Mouse (Mus musculus) heart, embryonic 16.5 days (tissue): ENCODE data around the gene Trnp1. TPM values are rescaled to one million over a fixed set of nuclear protein-coding genes. Genes with fewer than 3 reads are reported as not detected.

Experiments used
- ATAC-seq: fragments of 200-750 bp; cut with Nextera tagmentation; replicated peaks from 2 replicates; pipeline ENCODE4 v1.8.0; 2017; ENCODE audit warnings: moderate number of reproducible peaks; ENCODE audit not compliant: insufficient read depth, low FRiP score; ENCODE audit errors: extremely low read depth
- H3K27ac ChIP-seq: fragments of 300-500 bp; sonication (generic); 2 replicates; pipeline ENCODE4 v1.5.1; 2014; ENCODE audit warnings: mild to moderate bottlenecking, low read length, control low read depth, moderate library complexity
- H3K27me3 ChIP-seq: fragments of 300-500 bp; sonication (generic); 2 replicates; pipeline ENCODE4 v1.6.1; 2014; ENCODE audit warnings: low read length, mixed read lengths; ENCODE audit not compliant: control insufficient read depth, insufficient read depth
- H3K36me3 ChIP-seq: fragments of 300-500 bp; sonication (generic); 2 replicates; pipeline ENCODE4 v1.6.1; 2014; ENCODE audit not compliant: control insufficient read depth, insufficient read depth
- H3K4me1 ChIP-seq: fragments of 300-500 bp; sonication (generic); 2 replicates; pipeline ENCODE4 v1.6.1; 2014; ENCODE audit warnings: low read length, mixed read lengths; ENCODE audit not compliant: control insufficient read depth, insufficient read depth
- H3K4me2 ChIP-seq: fragments of 300-500 bp; sonication (generic); 2 replicates; pipeline ENCODE4 v1.6.1; 2014; ENCODE audit warnings: low read depth, mild to moderate bottlenecking, control low read depth, low read length
- H3K4me3 ChIP-seq: fragments of 300-500 bp; sonication (generic); 2 replicates; pipeline ENCODE4 v1.5.1; 2014; ENCODE audit warnings: mild to moderate bottlenecking, control low read depth, low read length
- H3K9ac ChIP-seq: fragments of 300-500 bp; sonication (generic); 2 replicates; pipeline ENCODE4 v1.6.1; 2014; ENCODE audit warnings: low read length, control low read depth
- H3K9me3 ChIP-seq: fragments of 300-500 bp; sonication (generic); replicated peaks from 2 replicates; pipeline ENCODE4 v1.6.1; 2016; ENCODE audit warnings: low read length; ENCODE audit not compliant: control insufficient read depth
- WGBS: fragments of 180-500 bp; shearing (Covaris S2); extraction: QIAGEN DNeasy Blood & Tissue Kit; methylation state at CpG from one replicate; pipeline ENCODE4 v1.1.7; 2014; 5-methylcytosine and 5-hydroxymethylcytosine counted together
- polyA plus RNA-seq: library from polyadenylated mRNA; unstranded; fragments of >200 nt; fragmentation: Nextera tagmentation; extraction: Ambion mirVana; gene quantifications from 2 replicates; pipeline ENCODE4 v1.2.1, GENCODE M21; 2015

Trnp1 gene
- polyA plus RNA-seq, 1 experiment from 2014 or later, result 0.64 TPM

DNA sequence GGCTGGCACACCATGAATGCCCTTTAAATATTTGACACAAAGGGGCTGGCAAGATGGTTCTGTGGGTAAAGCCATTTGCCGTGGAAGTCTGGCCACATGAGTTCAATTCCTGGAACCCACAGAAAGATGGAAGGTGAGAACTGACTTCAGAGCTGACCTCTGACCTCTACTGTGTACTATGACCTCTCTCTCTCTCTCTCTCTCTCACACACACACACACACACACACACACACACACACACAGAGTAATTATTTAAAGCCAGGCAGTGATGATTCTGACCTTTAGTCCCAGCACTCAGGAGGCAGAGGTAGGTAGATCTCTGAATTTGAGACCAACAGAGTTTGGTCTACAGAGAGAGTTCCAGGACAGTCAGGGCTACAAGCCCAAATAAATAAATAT lies 38.3 kb downstream of the Trnp1 start:
- H3K4me1 ChIP-seq, result peaks cover 12% of the 10 kb centered on the region
- H3K9ac ChIP-seq, result no peak overlapping the region
- no peaks in the 10 kb centered on the region for H3K27me3 ChIP-seq
- 93% methylated on average over 1 of the region's 1 CpGs for WGBS
- no peak overlapping the region for H3K4me2 ChIP-seq
- no peaks in the 10 kb centered on the region for H3K36me3 ChIP-seq
- no peaks in the 10 kb centered on the region for H3K9me3 ChIP-seq
- no peak overlapping the region for H3K27ac ChIP-seq
- H3K4me3 ChIP-seq, result no peak overlapping the region
- no peak for ATAC-seq

DNA sequence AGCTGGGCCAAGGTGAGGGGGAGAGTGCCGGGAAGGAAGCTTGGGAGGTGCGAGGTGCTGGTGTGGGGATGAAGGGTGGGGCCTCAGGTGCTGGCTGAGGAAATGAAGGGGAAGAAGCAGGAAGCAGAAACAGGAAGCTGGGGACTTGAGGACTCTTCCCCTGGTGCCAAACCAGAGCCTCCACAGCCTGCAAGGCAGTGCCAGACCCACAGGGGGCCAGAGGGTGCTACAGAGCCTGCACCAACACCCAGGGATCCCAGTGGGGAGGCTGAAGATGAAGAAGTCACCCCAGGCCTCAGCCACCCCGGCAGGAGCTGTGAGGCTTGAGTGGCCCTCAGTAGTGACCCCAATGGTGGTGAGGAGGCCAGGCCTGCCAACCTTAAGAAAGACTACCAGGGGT lies 40.3 kb downstream of the Trnp1 start:
- peaks cover 6% of the 10 kb centered on the region for H3K4me1 ChIP-seq
- H3K4me2 ChIP-seq, result no peak overlapping the region
- 63% methylated on average over 3 of the region's 3 CpGs for WGBS
- H3K9me3 ChIP-seq, result no peaks in the 10 kb centered on the region
- H3K9ac ChIP-seq, result no peak overlapping the region
- H3K36me3 ChIP-seq, result no peaks in the 10 kb centered on the region
- no peak overlapping the region for H3K27ac ChIP-seq
- H3K4me3 ChIP-seq, result no peak overlapping the region
- no peaks in the 10 kb centered on the region for H3K27me3 ChIP-seq
- no peak for ATAC-seq

GRCm38 (mm10) chr4:133452433-133452832 lies 45.9 kb downstream of the Trnp1 start:
- H3K4me2 ChIP-seq, result no peak overlapping the region
- no peaks in the 10 kb centered on the region for H3K36me3 ChIP-seq
- no peaks in the 10 kb centered on the region for H3K4me1 ChIP-seq
- H3K4me3 ChIP-seq, result no peak overlapping the region
- H3K27ac ChIP-seq, result no peak overlapping the region
- H3K9me3 ChIP-seq, result no peaks in the 10 kb centered on the region
- H3K27me3 ChIP-seq, result no peaks in the 10 kb centered on the region
- WGBS, result 71% methylated on average over 7 of the region's 7 CpGs
- no peak overlapping the region for H3K9ac ChIP-seq
- no peak for ATAC-seq

DNA sequence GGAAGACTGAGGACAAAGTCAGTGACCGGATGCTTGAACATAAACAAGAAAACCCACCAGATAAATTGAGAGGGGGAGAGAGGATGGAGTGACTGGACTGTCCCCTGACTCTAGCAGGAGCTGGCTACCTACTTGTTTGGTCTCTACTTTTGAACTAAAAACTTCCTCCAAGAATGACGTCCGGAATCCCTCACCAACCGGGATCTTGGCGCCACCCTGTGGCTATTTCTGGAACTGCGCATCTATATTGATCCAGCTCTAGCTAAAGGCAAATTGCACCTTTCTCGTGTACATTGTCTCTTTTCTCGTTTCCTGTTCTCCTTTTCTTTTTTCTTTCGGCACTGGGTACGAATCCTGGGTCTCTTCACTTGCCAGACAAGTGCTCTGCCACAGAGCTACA lies 46.8 kb downstream of the Trnp1 start:
- WGBS, result 8% methylated on average over 10 of the region's 10 CpGs
- H3K36me3 ChIP-seq, result no peaks in the 10 kb centered on the region
- H3K4me2 ChIP-seq, result no peak overlapping the region
- H3K4me1 ChIP-seq, result no peaks in the 10 kb centered on the region
- H3K9me3 ChIP-seq, result no peaks in the 10 kb centered on the region
- no peaks in the 10 kb centered on the region for H3K27me3 ChIP-seq
- H3K4me3 ChIP-seq, result no peak overlapping the region
- no peak overlapping the region for H3K27ac ChIP-seq
- 0 out of 2 replicates have a peak, but pooled peaks have one; percentile 34 for ATAC-seq
- no peak overlapping the region for H3K9ac ChIP-seq

DNA sequence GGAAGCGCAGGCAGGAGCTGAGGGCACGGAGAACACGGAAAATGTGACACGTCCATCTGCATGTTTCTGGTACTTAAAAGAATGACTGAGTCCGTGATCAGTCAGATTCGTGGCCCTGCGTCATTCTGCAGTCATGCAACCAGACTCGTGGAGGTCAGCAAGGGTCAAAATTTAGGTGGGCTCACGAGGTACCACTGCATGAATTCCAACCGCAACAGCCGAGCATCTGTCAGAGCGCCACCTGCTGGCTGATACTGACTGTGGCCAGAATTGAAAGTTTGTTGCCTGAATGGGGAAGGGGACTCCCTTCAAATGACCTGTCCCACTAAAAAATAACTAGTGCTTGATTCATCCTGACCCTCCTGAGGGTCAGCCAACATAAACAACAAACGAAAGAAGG lies 48.6 kb downstream of the Trnp1 start:
- H3K4me2 ChIP-seq, result peak overlapping the region; percentile 38; the same call in 1 of the 2 replicates
- ATAC-seq, result no peak

DNA sequence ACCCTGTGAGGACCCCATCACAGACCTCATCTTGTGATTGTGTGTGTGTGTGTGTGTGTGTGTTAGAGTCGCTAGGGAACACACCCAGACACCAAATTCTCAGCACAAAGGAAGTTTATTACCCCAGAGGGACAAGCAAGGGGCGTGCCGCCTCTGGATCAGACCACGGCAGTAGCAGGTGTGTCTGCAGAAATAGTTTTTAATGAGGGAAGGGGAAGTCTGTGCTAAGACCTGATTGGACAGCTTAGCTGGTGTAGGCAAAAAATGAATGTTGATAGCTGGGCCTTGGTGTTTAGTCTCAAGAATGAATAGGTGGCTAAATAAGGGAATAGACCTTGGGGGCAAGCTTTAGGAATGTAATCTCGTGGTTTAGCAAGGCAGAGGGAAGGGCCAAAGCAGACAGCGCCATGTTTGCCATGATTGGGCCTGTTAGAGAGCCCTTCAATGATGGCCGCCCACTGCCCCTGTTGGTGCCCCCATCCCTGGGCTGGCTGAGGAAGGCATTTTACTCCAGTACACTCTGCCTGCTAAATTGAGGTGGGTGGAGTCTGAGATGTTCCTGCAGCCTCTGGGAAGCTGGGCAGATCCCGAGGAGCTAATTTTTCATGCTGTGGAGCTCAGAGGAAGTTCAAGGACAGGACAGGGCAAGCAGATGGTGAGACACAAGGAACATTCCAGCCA lies 49.5 kb downstream of the Trnp1 start:
- WGBS, result 72% methylated on average over 8 of the region's 8 CpGs
- no peak overlapping the region for H3K27ac ChIP-seq
- H3K4me1 ChIP-seq, result no peaks in the 10 kb centered on the region
- no peaks in the 10 kb centered on the region for H3K36me3 ChIP-seq
- no peaks in the 10 kb centered on the region for H3K9me3 ChIP-seq
- H3K27me3 ChIP-seq, result no peaks in the 10 kb centered on the region
- no peak overlapping the region for H3K4me2 ChIP-seq
- H3K9ac ChIP-seq, result no peak overlapping the region
- H3K4me3 ChIP-seq, result no peak overlapping the region
- ATAC-seq, result no peak

More for the DNA sequence above, 48.6 kb downstream of the Trnp1 start:
- no peaks in the 10 kb centered on the region for H3K4me1 ChIP-seq
- no peaks in the 10 kb centered on the region for H3K9me3 ChIP-seq
- 14% methylated on average over 13 of the region's 13 CpGs for WGBS
- no peaks in the 10 kb centered on the region for H3K27me3 ChIP-seq
- H3K36me3 ChIP-seq, result no peaks in the 10 kb centered on the region
- H3K27ac ChIP-seq, result no peak overlapping the region
- no peak overlapping the region for H3K4me3 ChIP-seq
- no peak overlapping the region for H3K9ac ChIP-seq

GRCm38 (mm10) chr4:133447967-133448366 lies 50.4 kb downstream of the Trnp1 start:
- H3K27me3 ChIP-seq, result no peaks in the 10 kb centered on the region
- H3K9me3 ChIP-seq, result no peaks in the 10 kb centered on the region
- H3K27ac ChIP-seq, result no peak overlapping the region
- no peak overlapping the region for H3K4me2 ChIP-seq
- ATAC-seq, result no peak
- WGBS, result 81% methylated on average over 11 of the region's 11 CpGs
- no peaks in the 10 kb centered on the region for H3K4me1 ChIP-seq
- H3K36me3 ChIP-seq, result no peaks in the 10 kb centered on the region
- no peak overlapping the region for H3K9ac ChIP-seq
- no peak overlapping the region for H3K4me3 ChIP-seq

DNA sequence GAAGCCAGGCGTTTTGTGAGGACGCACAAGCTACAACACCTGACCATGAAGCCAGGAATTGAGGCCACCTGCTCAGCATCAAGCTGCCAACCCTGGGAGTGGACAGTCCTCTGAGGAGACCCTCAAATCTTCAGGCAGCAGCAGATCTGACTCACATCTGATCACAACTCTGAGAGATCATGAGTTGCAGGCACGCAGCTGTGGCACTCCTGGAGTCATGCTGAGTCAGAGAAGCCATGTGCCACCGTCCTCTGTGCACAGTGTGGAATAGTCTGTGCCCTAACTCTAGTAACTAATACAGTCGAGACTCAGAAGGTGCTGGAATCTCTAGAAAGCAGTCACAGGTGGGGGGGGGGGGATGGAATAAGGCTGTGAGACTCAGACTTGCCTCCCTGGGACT lies 51.0 kb downstream of the Trnp1 start:
- Histone ChIP-seq H3K4me3 (no peak overlapping the region), H3K4me2 (no peak overlapping the region), H3K9me3 (no peaks in the 10 kb centered on the region), H3K36me3 (no peaks in the 10 kb centered on the region), H3K4me1 (no peaks in the 10 kb centered on the region), H3K27ac (no peak overlapping the region), H3K27me3 (no peaks in the 10 kb centered on the region), H3K9ac (no peak overlapping the region)
- 53% methylated on average over 5 of the region's 5 CpGs for WGBS
- no peak for ATAC-seq

GRCm38 (mm10) chr4:133445727-133446126 lies 52.6 kb downstream of the Trnp1 start:
- H3K36me3 ChIP-seq, result no peaks in the 10 kb centered on the region
- no peak overlapping the region for H3K27ac ChIP-seq
- no peaks in the 10 kb centered on the region for H3K4me1 ChIP-seq
- no peaks in the 10 kb centered on the region for H3K9me3 ChIP-seq
- H3K4me2 ChIP-seq, result no peak overlapping the region
- ATAC-seq, result no peak
- no peak overlapping the region for H3K4me3 ChIP-seq
- H3K27me3 ChIP-seq, result no peaks in the 10 kb centered on the region
- no peak overlapping the region for H3K9ac ChIP-seq
- 80% methylated on average over 5 of the region's 5 CpGs for WGBS
